Mouse (Mus musculus): ENCODE results near the gene Il16. TPM values are rescaled to one million over a fixed set of nuclear protein-coding genes. Genes with fewer than 3 reads are reported as not detected.
A peak's percentile ranks its signal among the peaks of the same experiment; 100 is the strongest.

Gene Il16
- polyA plus RNA-seq, 1 experiment, result 1.6 TPM

- H3K4me1 ChIP-seq (ENCODE audit: control insufficient read depth, insufficient read depth, low read length), result no peaks in the 10 kb centered on the region
- no peak overlapping the region for H3K27ac ChIP-seq (ENCODE audit: insufficient read depth, low read length)
- H3K4me3 ChIP-seq (ENCODE audit: insufficient read depth, low read length), result no peak overlapping the region
- TF ChIP-seq CTCF (IDR thresholded peaks at IDR 0.05; ENCODE audit: extremely low read depth, insufficient read depth, low read length), result no peak
- TF ChIP-seq POLR2A (IDR thresholded peaks at IDR 0.05; ENCODE audit: extremely low read depth, insufficient read depth, low read length), result no peak
Observed at GRCm38 (mm10) chr7:83606796-83607195, 138.7 kb downstream of the Il16 start.

- TF ChIP-seq POLR2A (IDR thresholded peaks at IDR 0.05; ENCODE audit: extremely low read depth, insufficient read depth, low read length) (no peak), CTCF (IDR thresholded peaks at IDR 0.05; ENCODE audit: extremely low read depth, insufficient read depth, low read length) (no peak)
- no peak overlapping the region for H3K4me3 ChIP-seq (ENCODE audit: insufficient read depth, low read length)
Observed at GRCm38 (mm10) chr7:83604180-83604944, 141.2 kb downstream of the Il16 start.

GRCm38 (mm10) chr7:83599913-83600286 lies 145.6 kb downstream of the Il16 start:
- no peak overlapping the region for H3K4me3 ChIP-seq (ENCODE audit: insufficient read depth, low read length)
- H3K27ac ChIP-seq (ENCODE audit: insufficient read depth, low read length), result no peak overlapping the region
- no peaks in the 10 kb centered on the region for H3K4me1 ChIP-seq (ENCODE audit: control insufficient read depth, insufficient read depth, low read length)
- TF ChIP-seq POLR2A (IDR thresholded peaks at IDR 0.05; ENCODE audit: extremely low read depth, insufficient read depth, low read length) (no peak), CTCF (IDR thresholded peaks at IDR 0.05; ENCODE audit: extremely low read depth, insufficient read depth, low read length) (peak; percentile 53)

More at GRCm38 (mm10) chr7:83604180-83604944, 141.2 kb downstream of the Il16 start:
- H3K27ac ChIP-seq (ENCODE audit: insufficient read depth, low read length), result no peak overlapping the region
- H3K4me1 ChIP-seq (ENCODE audit: control insufficient read depth, insufficient read depth, low read length), result no peaks in the 10 kb centered on the region

- TF ChIP-seq POLR2A (IDR thresholded peaks at IDR 0.05; ENCODE audit: extremely low read depth, insufficient read depth, low read length) (no peak), CTCF (IDR thresholded peaks at IDR 0.05; ENCODE audit: extremely low read depth, insufficient read depth, low read length) (no peak)
- H3K27ac ChIP-seq (ENCODE audit: insufficient read depth, low read length), result no peak overlapping the region
- no peak overlapping the region for H3K4me3 ChIP-seq (ENCODE audit: insufficient read depth, low read length)
- H3K4me1 ChIP-seq (ENCODE audit: control insufficient read depth, insufficient read depth, low read length), result no peaks in the 10 kb centered on the region
Observed at GRCm38 (mm10) chr7:83598997-83599912, 146.3 kb downstream of the Il16 start.

- Histone ChIP-seq H3K4me1 (ENCODE audit: control insufficient read depth, insufficient read depth, low read length) (no peaks in the 10 kb centered on the region), H3K4me3 (ENCODE audit: insufficient read depth, low read length) (no peak overlapping the region), H3K27ac (ENCODE audit: insufficient read depth, low read length) (no peak overlapping the region)
- TF ChIP-seq POLR2A (IDR thresholded peaks at IDR 0.05; ENCODE audit: extremely low read depth, insufficient read depth, low read length) (no peak), CTCF (IDR thresholded peaks at IDR 0.05; ENCODE audit: extremely low read depth, insufficient read depth, low read length) (no peak)
Observed at GRCm38 (mm10) chr7:83597063-83597462, 148.5 kb downstream of the Il16 start.

GRCm38 (mm10) chr7:83594056-83594455 lies 151.5 kb downstream of the Il16 start:
- Histone ChIP-seq H3K4me3 (ENCODE audit: insufficient read depth, low read length) (no peak overlapping the region), H3K4me1 (ENCODE audit: control insufficient read depth, insufficient read depth, low read length) (no peaks in the 10 kb centered on the region), H3K27ac (ENCODE audit: insufficient read depth, low read length) (no peak overlapping the region)
- TF ChIP-seq POLR2A (IDR thresholded peaks at IDR 0.05; ENCODE audit: extremely low read depth, insufficient read depth, low read length) (no peak), CTCF (IDR thresholded peaks at IDR 0.05; ENCODE audit: extremely low read depth, insufficient read depth, low read length) (no peak)

Other genes with a start within 250 kb of the Il16 start
- 0.26 and 0.54 TPM in 2 replicates for gene Tmc3, start 160.8 kb downstream of the Il16 start, polyA plus RNA-seq (2012; rRNA removed)
- 10.1 and 11.6 TPM in 2 replicates for gene Stard5, start 113.8 kb downstream of the Il16 start, polyA plus RNA-seq (2012; rRNA removed)
- 0.87 and 0.88 TPM in 2 replicates for gene Cfap161, start 49.2 kb upstream of the Il16 start, polyA plus RNA-seq (2012; rRNA removed)
- gene Tlnrd1, start 138.6 kb upstream of the Il16 start, polyA plus RNA-seq (2012; rRNA removed), result 18.1 and 20.5 TPM in 2 replicates
- 34.8 and 37.8 TPM in 2 replicates for gene Mesd, start 138.7 kb upstream of the Il16 start, polyA plus RNA-seq (2012; rRNA removed)

All from cortical plate, adult 2 months (tissue).